9 mouse cellular contexts compared by ENCODE assay signal in the genomic region with DNA sequence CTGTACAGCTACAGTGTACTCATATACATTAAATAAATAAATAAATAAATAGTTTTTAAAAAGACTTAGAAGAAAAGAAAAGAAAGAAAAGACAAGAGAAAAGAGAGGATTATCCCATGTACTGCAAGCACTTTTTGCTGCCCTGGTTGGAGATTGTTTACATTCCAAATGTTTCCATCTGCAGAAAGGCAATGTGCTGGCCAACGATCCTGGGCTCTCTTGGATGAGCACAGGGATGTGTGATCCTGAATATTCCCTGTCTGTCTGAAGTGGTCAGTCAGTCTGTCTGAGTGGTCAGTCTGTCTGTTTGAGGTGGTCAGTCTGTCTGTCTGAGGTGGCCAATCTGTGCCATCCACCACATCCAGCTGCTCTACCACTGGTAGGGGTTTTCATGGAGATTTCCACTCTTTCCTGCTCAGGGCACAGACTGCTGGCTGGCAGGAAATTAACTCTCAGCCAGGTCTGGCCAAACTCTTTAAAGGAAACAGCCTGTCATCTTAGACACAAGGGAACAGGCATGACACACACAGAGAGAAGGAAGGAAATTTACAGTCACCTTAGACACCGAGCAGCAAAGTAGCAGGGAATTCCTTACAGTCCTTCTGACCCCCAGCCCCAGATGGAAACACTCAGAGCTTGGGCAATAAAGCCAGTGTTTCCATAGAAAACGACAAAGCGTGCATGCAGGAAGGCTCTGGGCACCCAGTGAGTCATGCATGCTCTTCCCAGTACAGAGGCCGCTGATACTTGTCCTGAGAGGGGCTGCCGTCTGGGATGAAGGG. TPM values are rescaled to one million over a fixed set of nuclear protein-coding genes. Genes with fewer than 3 reads are reported as not detected.
DNase-seq lines count a peak whose midpoint lies in the region; ATAC-seq lines count a peak whose summit lies in the region.
"Had no signal": no experiment of that assay in that cellular context is flagged by ENCODE, and none has a peak within 500 bp of the region (broad histone marks: within the 10 kb centered on the region; RNA-seq: fewer than 3 reads in every experiment).

No protein-coding gene starts in this region.

- no peak overlapping the region for H3K4me3 ChIP-seq in lung, embryonic 16.5 days (ENCODE audit: low read length)
- no peak overlapping the region for H3K4me3 ChIP-seq in embryonic facial prominence, embryonic 14.5 days (ENCODE audit: low read depth, low read length)
- H3K4me3 ChIP-seq in stomach, embryonic 16.5 days (replicated peaks; ENCODE audit: low read length) = no peak overlapping the region
- no peak overlapping the region for H3K4me3 ChIP-seq in hindbrain, embryonic 14.5 days (replicated peaks; ENCODE audit: low read length)
- H3K4me3 ChIP-seq: gastrocnemius, adult 2 months had no signal

- DNase-seq in lung, postnatal 14 days = no peak
- peak; percentile 36 for DNase-seq in embryonic facial prominence, embryonic 14.5 days (ENCODE audit: low spot score)
- DNase-seq in kidney, postnatal 25 days = peak; percentile 26 to 52
- no peak for DNase-seq in hindbrain, embryonic 14.5 days (ENCODE audit: low spot score)
- DNase-seq in adrenal gland, postnatal 36 days = no peak
- DNase-seq: gastrocnemius, adult 2 months had no signal

- ATAC-seq in lung, embryonic 16.5 days (ENCODE audit: low read depth) = peak; percentile 85
- ATAC-seq in embryonic facial prominence, embryonic 14.5 days (ENCODE audit: low read depth) = 0 out of 2 replicates have a peak, but pooled peaks have one; percentile 33
- peak; percentile 22; the same call in 1 of the 2 replicates for ATAC-seq in stomach, embryonic 16.5 days (ENCODE audit: insufficient read depth, low FRiP score)
- ATAC-seq in hindbrain, embryonic 14.5 days (ENCODE audit: low FRiP score) = no peak
- ATAC-seq: inflammation-experienced regulatory T-cells, adult 6 months had no signal

- H3K9me3 ChIP-seq in lung, embryonic 16.5 days (ENCODE audit: control insufficient read depth, low read length) = no peaks in the 10 kb centered on the region
- H3K9me3 ChIP-seq in embryonic facial prominence, embryonic 14.5 days (ENCODE audit: control insufficient read depth, low read length) = no peaks in the 10 kb centered on the region
- H3K9me3 ChIP-seq in stomach, embryonic 16.5 days (replicated peaks; ENCODE audit: control insufficient read depth, low read length) = no peaks in the 10 kb centered on the region
- no peaks in the 10 kb centered on the region for H3K9me3 ChIP-seq in hindbrain, embryonic 14.5 days (ENCODE audit: control insufficient read depth, low read length)

- H3K4me2 ChIP-seq in lung, embryonic 16.5 days (ENCODE audit: low read depth, low read length) = no peak overlapping the region
- no peak overlapping the region for H3K4me2 ChIP-seq in embryonic facial prominence, embryonic 14.5 days (ENCODE audit: low read depth, low read length)
- no peak overlapping the region for H3K4me2 ChIP-seq in stomach, embryonic 16.5 days (ENCODE audit: low read depth, low read length)
- no peak overlapping the region for H3K4me2 ChIP-seq in hindbrain, embryonic 14.5 days (replicated peaks)

- H3K9ac ChIP-seq in lung, embryonic 16.5 days (ENCODE audit: low read length) = no peak overlapping the region
- H3K9ac ChIP-seq in embryonic facial prominence, embryonic 14.5 days (ENCODE audit: low read depth, low read length) = no peak overlapping the region
- H3K9ac ChIP-seq in stomach, embryonic 16.5 days (ENCODE audit: low read length) = peak overlapping the region; percentile 21; the same call in 1 of the 2 replicates
- no peak overlapping the region for H3K9ac ChIP-seq in hindbrain, embryonic 14.5 days

- peaks cover 11% of the 10 kb centered on the region for H3K4me1 ChIP-seq in lung, embryonic 16.5 days (replicated peaks; ENCODE audit: control insufficient read depth, insufficient read depth, low read length)
- H3K4me1 ChIP-seq in embryonic facial prominence, embryonic 14.5 days (ENCODE audit: control insufficient read depth, insufficient read depth, low read length) = no peaks in the 10 kb centered on the region
- H3K4me1 ChIP-seq in stomach, embryonic 16.5 days (ENCODE audit: control insufficient read depth, insufficient read depth, low read length) = peaks cover 9% of the 10 kb centered on the region
- H3K4me1 ChIP-seq in hindbrain, embryonic 14.5 days (replicated peaks; ENCODE audit: control insufficient read depth, insufficient read depth, low read length) = no peaks in the 10 kb centered on the region

- peaks cover 14% of the 10 kb centered on the region for H3K36me3 ChIP-seq in lung, embryonic 16.5 days (ENCODE audit: control insufficient read depth, insufficient read depth, low read length)
- H3K36me3 ChIP-seq in embryonic facial prominence, embryonic 14.5 days (ENCODE audit: control insufficient read depth, insufficient read depth, low read length) = peaks cover 35% of the 10 kb centered on the region
- H3K36me3 ChIP-seq in stomach, embryonic 16.5 days (ENCODE audit: control insufficient read depth, insufficient read depth, low read length) = peaks cover 4% of the 10 kb centered on the region; the same call in 1 of the 2 replicates
- peaks cover 4% of the 10 kb centered on the region; the same call in 1 of the 2 replicates for H3K36me3 ChIP-seq in hindbrain, embryonic 14.5 days (replicated peaks; ENCODE audit: control insufficient read depth, insufficient read depth)

- WGBS in lung, embryonic 16.5 days = 28% methylated on average over 6 of the region's 6 CpGs
- WGBS in embryonic facial prominence, embryonic 14.5 days = 44% methylated on average over 6 of the region's 6 CpGs
- 35% methylated on average over 6 of the region's 6 CpGs for WGBS in stomach, embryonic 16.5 days
- 77% methylated on average over 6 of the region's 6 CpGs for WGBS in hindbrain, embryonic 14.5 days

- H3K27ac ChIP-seq in lung, embryonic 16.5 days (ENCODE audit: low read length) = peak overlapping the region; percentile 78
- H3K27ac ChIP-seq in embryonic facial prominence, embryonic 14.5 days (replicated peaks; ENCODE audit: low read depth, low read length) = peak overlapping the region; percentile 42; the same call in 1 of the 2 replicates
- H3K27ac ChIP-seq in stomach, embryonic 16.5 days (ENCODE audit: low read length) = peak overlapping the region; percentile 68
- no peak overlapping the region for H3K27ac ChIP-seq in hindbrain, embryonic 14.5 days
- H3K27ac ChIP-seq: gastrocnemius, adult 2 months had no signal

- H3K27me3 ChIP-seq in lung, embryonic 16.5 days (ENCODE audit: control insufficient read depth, insufficient read depth, low read depth, low read length) = no peaks in the 10 kb centered on the region
- no peaks in the 10 kb centered on the region for H3K27me3 ChIP-seq in embryonic facial prominence, embryonic 14.5 days (replicated peaks; ENCODE audit: control insufficient read depth, insufficient read depth, low read length)
- no peaks in the 10 kb centered on the region for H3K27me3 ChIP-seq in stomach, embryonic 16.5 days (ENCODE audit: control insufficient read depth, insufficient read depth, low read length)
- no peaks in the 10 kb centered on the region for H3K27me3 ChIP-seq in hindbrain, embryonic 14.5 days (ENCODE audit: control insufficient read depth, insufficient read depth, low read length)

RNA-seq across cellular contexts. Expression of a gene that starts 18.4 kb away (rescaled TPM):
- 44.2 and 46.4 TPM in 2 replicates for polyA plus RNA-seq in lung, embryonic 16.5 days (2015; fragmentation: Nextera tagmentation; extraction: Ambion mirVana)
- polyA plus RNA-seq in embryonic facial prominence, embryonic 14.5 days (2014; fragmentation: Nextera tagmentation; extraction: Ambion mirVana) = 36.1 and 37.8 TPM in 2 replicates
- 43.2 and 44.8 TPM in 2 replicates for polyA plus RNA-seq in stomach, embryonic 16.5 days (2015; fragmentation: Nextera tagmentation; extraction: Ambion mirVana)
- 10.4 and 13.2 TPM in 2 replicates for polyA plus RNA-seq in hindbrain, embryonic 14.5 days (2014; fragmentation: Nextera tagmentation; extraction: Ambion mirVana)
- total RNA-seq in adrenal gland, postnatal 36 days (2021) = 10 to 100 TPM; 26.8 to 56.0 TPM

RNA-seq across cellular contexts. Expression of a gene that starts 55.8 kb away (rescaled TPM):
- 393 and 407 TPM in 2 replicates for polyA plus RNA-seq in lung, embryonic 16.5 days (2015; fragmentation: Nextera tagmentation; extraction: Ambion mirVana)
- polyA plus RNA-seq in embryonic facial prominence, embryonic 14.5 days (2014; fragmentation: Nextera tagmentation; extraction: Ambion mirVana) = 432 and 435 TPM in 2 replicates
- 303 and 305 TPM in 2 replicates for polyA plus RNA-seq in stomach, embryonic 16.5 days (2015; fragmentation: Nextera tagmentation; extraction: Ambion mirVana)
- polyA plus RNA-seq in hindbrain, embryonic 14.5 days (2014; fragmentation: Nextera tagmentation; extraction: Ambion mirVana) = 515 and 597 TPM in 2 replicates
- total RNA-seq in adrenal gland, postnatal 36 days (2021) = 100 to 1,000 TPM; 421 to 431 TPM

Comparison
In these comparisons a context has a peak if more than half of its experiments do, and no peak if none do; other contexts are left out.
1. DNase-seq: peak in embryonic facial prominence, embryonic 14.5 days (single experiment) and kidney, postnatal 25 days (2 of 2); none in lung, postnatal 14 days (single experiment), hindbrain, embryonic 14.5 days (single experiment) and adrenal gland, postnatal 36 days (0 of 2).